Mouse (Mus musculus) G1E (cell line): ENCODE measurements around the gene Ctsl. TPM values are rescaled to one million over a fixed set of nuclear protein-coding genes. Genes with fewer than 3 reads are reported as not detected.

Experiments used
- ATAC-seq: 2 replicates; pipeline ENCODE4 v1.8.0; 2016; ENCODE audit warnings: mild to moderate bottlenecking; ENCODE audit not compliant: insufficient number of reproducible peaks, poor library complexity, low FRiP score, severe bottlenecking; ENCODE audit errors: extremely low read depth
- DNase-seq: peaks from one replicate; pipeline ENCODE4 v3.0.0; 2012; ENCODE audit warnings: low spot score
- H3K27me3 ChIP-seq: 2 replicates; pipeline ENCODE4 v1.6.1; 2012; ENCODE audit warnings: mild to moderate bottlenecking, low read length, inconsistent platforms; ENCODE audit not compliant: insufficient read depth
- H3K36me3 ChIP-seq: replicated peaks from 2 replicates; pipeline ENCODE3; 2012; ENCODE audit warnings: mild to moderate bottlenecking, inconsistent platforms
- H3K4me1 ChIP-seq: 2 replicates; pipeline ENCODE4 v1.6.1; 2012; ENCODE audit warnings: low read depth, low read length, inconsistent platforms, mixed read lengths; ENCODE audit not compliant: insufficient read depth
- H3K4me3 ChIP-seq: 2 replicates; pipeline ENCODE4 v1.5.1; 2012; ENCODE audit warnings: low read depth, mild to moderate bottlenecking, inconsistent platforms, low read length, moderate library complexity, mixed read lengths
- H3K9me3 ChIP-seq: replicated peaks from 2 replicates; pipeline ENCODE4 v1.6.1; 2012; ENCODE audit warnings: inconsistent platforms
- CTCF ChIP-seq: IDR thresholded peaks from 2 replicates; pipeline ENCODE4 v1.5.1; 2012; ENCODE audit warnings: low read depth, low read length, inconsistent platforms, mixed read lengths
- GATA1 ChIP-seq: IDR thresholded peaks from 2 replicates; pipeline ENCODE4 v1.6.1; 2012; ENCODE audit warnings: borderline replicate concordance, low read length, inconsistent platforms, mixed read lengths
- GATA2 ChIP-seq: IDR thresholded peaks from 2 replicates; pipeline ENCODE4 v1.6.1; 2012; ENCODE audit warnings: low read depth, low read length, inconsistent platforms, borderline replicate concordance
- POLR2AphosphoS5 ChIP-seq: IDR thresholded peaks from 2 replicates; pipeline ENCODE4 v1.6.1; 2012; ENCODE audit warnings: low read depth, low read length, inconsistent platforms; ENCODE audit not compliant: insufficient replicate concordance
- TAL1 ChIP-seq: conservative IDR thresholded peaks from 2 replicates; pipeline ENCODE4 v1.6.1; 2012; ENCODE audit warnings: low read depth, low read length, inconsistent platforms, mixed read lengths
- polyA plus RNA-seq: library from polyadenylated mRNA; stranded (reverse); fragments of >175 nt; gene quantifications from 2 replicates; pipeline ENCODE4 v1.2.3, GENCODE M21; 2012
- total RNA-seq, 2 experiments: library from RNA; stranded (forward) in 1 of 2; stranded (reverse) in 1 of 2; fragments of 200-1000 nt in 1 of 2; fragments of >200 nt in 1 of 2; fragmentation: Nextera tagmentation in 1 of 2; gene quantifications; 2 replicates each; pipeline ENCODE4 v1.2.3; 2014 to 2017

Gene Ctsl
- total and polyA plus RNA-seq, 3 experiments = 0.38 to 93.2 (median 34.8) TPM

DNA sequence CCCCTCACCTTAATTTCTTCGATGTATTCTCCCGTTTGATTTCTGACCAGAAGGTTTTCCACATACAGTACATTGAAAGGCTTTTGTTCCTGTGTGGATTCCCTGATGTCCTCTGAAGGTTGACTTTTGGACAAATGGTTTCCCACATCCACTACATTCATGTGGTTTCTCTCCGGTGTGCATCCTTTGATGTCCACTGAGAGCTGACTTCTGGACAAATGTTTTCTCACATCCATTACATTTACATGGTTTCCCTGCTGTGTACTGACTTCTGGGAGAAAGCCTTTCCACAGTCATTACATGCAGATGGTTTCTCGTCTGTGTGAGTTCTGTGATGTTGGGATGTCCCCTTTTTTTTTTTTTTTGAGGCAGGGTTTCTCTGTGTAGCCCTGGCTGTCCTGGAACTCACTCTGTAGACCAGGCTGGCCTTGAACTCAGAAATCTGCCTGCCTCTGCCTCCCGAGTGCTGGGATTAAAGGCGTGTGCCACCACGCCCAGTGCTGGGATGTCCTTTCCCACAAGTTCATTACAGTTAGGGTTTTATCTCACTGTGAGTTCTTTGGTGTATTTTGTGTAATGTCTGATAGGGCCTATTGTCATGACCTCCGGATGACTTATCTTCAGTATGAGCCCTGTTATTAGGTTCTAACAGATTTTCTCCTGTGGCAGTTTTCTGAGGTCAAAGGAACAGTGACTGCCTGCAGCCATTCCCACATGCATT is 48.0 kb downstream of the Ctsl start:
- Histone ChIP-seq H3K4me1 (no peaks in the 10 kb centered on the region; the same call in 1 of the 2 replicates), H3K36me3 (no peaks in the 10 kb centered on the region), H3K9me3 (no peaks in the 10 kb centered on the region), H3K27me3 (0 out of 2 replicates have a peak, but pooled peaks cover 3% of the 10 kb centered on the region), H3K4me3 (no peak overlapping the region)
- DNase-seq (no peak), ATAC-seq (no peak)
- TF ChIP-seq GATA1 (no peak), POLR2AphosphoS5 (no peak), GATA2 (no peak)

DNA sequence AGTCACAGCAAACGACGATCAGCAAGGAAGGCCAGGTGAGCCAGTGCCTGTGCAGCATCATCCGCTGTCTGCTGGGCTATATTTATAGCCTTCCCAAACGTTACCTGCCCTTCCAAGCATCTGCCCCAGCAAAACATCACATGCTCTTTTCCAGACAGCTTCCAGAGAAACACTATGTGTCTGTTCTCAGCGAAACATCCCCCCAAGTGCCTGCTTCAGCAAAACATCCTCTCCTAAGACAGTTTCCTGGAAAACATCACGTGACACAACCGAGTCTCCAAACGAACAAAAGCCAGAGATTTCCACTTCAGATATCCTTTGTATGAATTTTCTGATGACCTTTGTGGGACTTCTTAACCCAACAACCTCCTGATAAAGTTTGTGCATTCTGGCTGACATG is 50.4 kb downstream of the Ctsl start:
- TF ChIP-seq GATA1 = no peak
- no peak for TF ChIP-seq POLR2AphosphoS5
- no peak for TF ChIP-seq CTCF
- TF ChIP-seq TAL1 = no peak
- TF ChIP-seq GATA2 = no peak
- Histone ChIP-seq H3K4me3 (no peak overlapping the region), H3K27me3 (0 out of 2 replicates have a peak, but pooled peaks cover 3% of the 10 kb centered on the region), H3K9me3 (no peaks in the 10 kb centered on the region), H3K36me3 (no peaks in the 10 kb centered on the region), H3K4me1 (no peaks in the 10 kb centered on the region; the same call in 1 of the 2 replicates)
- DNase-seq (no peak), ATAC-seq (no peak)

DNA sequence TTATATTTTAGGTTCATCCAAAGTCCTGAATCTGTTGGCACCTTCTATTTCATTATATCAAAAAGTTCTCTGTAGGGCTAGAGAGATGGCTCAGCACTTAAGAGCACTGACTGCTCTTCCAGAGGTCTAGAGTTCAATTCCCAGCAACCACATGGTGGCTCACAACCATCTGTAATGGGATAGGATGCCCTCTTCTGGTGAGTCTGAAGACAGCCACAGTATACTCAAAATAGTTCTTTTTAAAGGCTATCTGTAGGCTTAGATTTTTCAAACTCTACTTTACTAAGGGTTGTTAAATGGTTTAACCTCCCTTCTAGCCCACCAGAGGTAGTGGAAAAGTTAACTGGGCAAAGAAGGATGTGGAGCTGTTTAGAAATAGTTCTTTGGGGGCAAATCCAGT is 50.9 kb downstream of the Ctsl start:
- no peaks in the 10 kb centered on the region for H3K9me3 ChIP-seq
- H3K36me3 ChIP-seq = no peaks in the 10 kb centered on the region
- TF ChIP-seq TAL1 (no peak), GATA1 (no peak), GATA2 (no peak), CTCF (no peak)
- ATAC-seq = no peak
- no peaks in the 10 kb centered on the region; the same call in 1 of the 2 replicates for H3K4me1 ChIP-seq
- 0 out of 2 replicates have a peak, but pooled peaks cover 2% of the 10 kb centered on the region for H3K27me3 ChIP-seq
- no peak for DNase-seq
- no peak overlapping the region for H3K4me3 ChIP-seq

DNA sequence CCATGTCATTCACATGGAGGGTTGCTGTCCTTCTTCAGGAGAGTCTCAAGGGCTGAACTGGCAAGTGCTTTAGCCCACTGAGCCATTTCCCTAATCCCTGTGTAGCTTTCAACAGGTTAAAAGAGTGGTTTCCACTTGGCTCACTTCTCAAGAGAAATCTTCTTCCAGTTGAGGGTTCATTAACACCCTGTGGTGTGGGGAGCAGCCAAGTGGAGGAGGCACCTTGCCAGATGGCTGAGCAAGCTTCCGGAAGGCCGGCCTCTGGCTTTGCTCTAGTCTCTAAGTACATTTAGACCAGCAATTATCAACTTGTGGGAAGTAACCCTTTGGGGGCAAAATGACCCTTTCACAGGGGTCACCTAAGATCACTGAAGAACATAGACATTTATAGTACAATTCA is 52.3 kb downstream of the Ctsl start:
- H3K27me3 ChIP-seq = no peaks in the 10 kb centered on the region
- H3K9me3 ChIP-seq = no peaks in the 10 kb centered on the region
- no peak overlapping the region for H3K4me3 ChIP-seq
- no peaks in the 10 kb centered on the region; the same call in 1 of the 2 replicates for H3K4me1 ChIP-seq
- no peak for ATAC-seq
- no peak for TF ChIP-seq CTCF
- TF ChIP-seq GATA1 = no peak
- no peak for TF ChIP-seq GATA2
- no peak for TF ChIP-seq POLR2AphosphoS5
- no peak for TF ChIP-seq TAL1
- no peaks in the 10 kb centered on the region for H3K36me3 ChIP-seq
- DNase-seq = no peak

DNA sequence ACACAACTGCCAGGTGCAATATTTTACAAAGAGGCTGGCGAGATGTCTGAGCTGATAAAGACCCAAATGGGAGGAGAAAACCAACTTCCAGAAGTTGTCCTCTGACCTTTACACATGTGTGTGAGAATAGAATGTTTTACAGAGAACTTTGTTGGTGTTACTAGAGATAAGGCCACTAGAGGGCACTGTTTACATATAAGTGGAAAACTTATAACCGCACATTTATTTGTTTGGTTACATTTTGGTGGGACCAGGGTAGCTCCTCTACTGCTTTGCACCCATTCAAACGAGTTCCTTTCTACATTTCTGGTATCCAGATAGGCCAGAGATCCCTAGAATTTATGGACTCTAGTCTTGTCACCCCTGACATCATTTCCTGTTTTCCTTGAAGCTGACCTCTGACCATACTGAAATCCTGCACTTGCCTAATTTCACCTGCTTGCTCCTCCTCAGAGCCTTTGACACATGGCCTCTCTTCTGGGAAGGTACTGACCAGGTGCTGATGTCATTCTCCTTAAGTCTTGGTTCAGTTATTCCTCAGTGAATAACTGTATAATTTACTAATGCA is 55.1 kb downstream of the Ctsl start:
- H3K9me3 ChIP-seq = no peaks in the 10 kb centered on the region
- no peak for ATAC-seq
- DNase-seq = no peak
- no peaks in the 10 kb centered on the region for H3K27me3 ChIP-seq
- peaks cover 14% of the 10 kb centered on the region for H3K4me1 ChIP-seq
- peaks cover 2% of the 10 kb centered on the region for H3K36me3 ChIP-seq
- H3K4me3 ChIP-seq = no peak overlapping the region
- no peak for TF ChIP-seq TAL1
- TF ChIP-seq GATA2 = no peak
- no peak for TF ChIP-seq POLR2AphosphoS5
- no peak for TF ChIP-seq GATA1
- 0 out of 2 replicates have a peak, but pooled peaks have one; percentile 17 for TF ChIP-seq CTCF

DNA sequence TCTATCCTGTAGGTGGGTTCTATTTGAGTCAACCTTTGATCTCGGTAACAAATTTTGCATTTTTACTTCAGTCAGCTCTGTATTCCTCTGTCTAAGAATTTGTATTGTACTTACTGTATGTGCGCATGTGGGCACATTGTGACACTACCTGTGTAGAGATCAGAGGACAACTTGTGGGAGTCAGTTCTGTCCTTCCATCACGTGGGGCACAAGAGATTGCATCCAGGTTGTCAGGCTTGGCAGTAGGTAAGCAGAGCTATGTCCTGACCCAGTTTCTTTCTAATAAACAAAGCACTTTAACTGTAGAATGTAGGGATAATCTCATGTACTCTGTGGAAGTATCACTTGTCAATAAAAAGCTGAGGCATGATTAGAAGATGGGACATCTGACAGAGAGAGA is 56.6 kb downstream of the Ctsl start:
- DNase-seq (no peak), ATAC-seq (no peak)
- H3K27me3 ChIP-seq = no peaks in the 10 kb centered on the region
- TF ChIP-seq GATA2 (no peak), TAL1 (no peak), POLR2AphosphoS5 (no peak), CTCF (no peak), GATA1 (no peak)
- peaks cover 9% of the 10 kb centered on the region for H3K36me3 ChIP-seq
- no peaks in the 10 kb centered on the region for H3K9me3 ChIP-seq
- H3K4me1 ChIP-seq = peaks cover 27% of the 10 kb centered on the region
- H3K4me3 ChIP-seq = no peak overlapping the region
